Mouse (Mus musculus) cortical plate, adult 2 months (tissue): ENCODE measurements around the gene Chil3.

Source experiments
- CTCF ChIP-seq: fragments of 200-500 bp; IDR thresholded peaks from 2 replicates; pipeline ENCODE4 v1.5.1; 2011; ENCODE audit warnings: mild to moderate bottlenecking, control low read depth, low read length; ENCODE audit not compliant: insufficient read depth; ENCODE audit errors: extremely low read depth
- POLR2A ChIP-seq: fragments of 200-500 bp; IDR thresholded peaks from 2 replicates; pipeline ENCODE4 v1.6.1; 2011; ENCODE audit warnings: mild to moderate bottlenecking, low read length, control low read depth; ENCODE audit not compliant: insufficient read depth; ENCODE audit errors: extremely low read depth

- TF ChIP-seq CTCF: no peak
- TF ChIP-seq POLR2A: no peak
Measured at GRCm38 (mm10) chr3:106131690-106132089, 35.7 kb downstream of the Chil3 start.
